Mouse (Mus musculus) liver, postnatal 0 days (tissue): ENCODE results near the gene Fbxw4. TPM values are rescaled to one million over a fixed set of nuclear protein-coding genes. Genes with fewer than 3 reads are reported as not detected.

Experiments
- ATAC-seq: fragments of 200-750 bp; cut with Nextera tagmentation; 2 replicates; pipeline ENCODE4 v1.8.0; 2017; ENCODE audit warnings: mild to moderate bottlenecking, moderate library complexity
- DNase-seq: peaks from one replicate; pipeline ENCODE4 v3.0.0-alpha.2; 2016
- H3K27ac ChIP-seq: fragments of 300-500 bp; sonication (generic); 2 replicates; pipeline ENCODE4 v1.5.1; 2014; ENCODE audit warnings: antibody characterized with exemption, moderate library complexity, mild to moderate bottlenecking, low read depth
- H3K27me3 ChIP-seq: fragments of 300-500 bp; sonication (generic); 2 replicates; pipeline ENCODE4 v1.6.1; 2014; ENCODE audit warnings: low read length, control low read depth, mixed read lengths; ENCODE audit not compliant: insufficient read depth
- H3K36me3 ChIP-seq: fragments of 300-500 bp; sonication (generic); replicated peaks from 2 replicates; pipeline ENCODE4 v1.6.1; 2014; ENCODE audit warnings: mild to moderate bottlenecking, control low read depth, low read length, moderate library complexity, mixed read lengths; ENCODE audit not compliant: insufficient read depth
- H3K4me1 ChIP-seq: fragments of 300-500 bp; sonication (generic); 2 replicates; pipeline ENCODE4 v1.6.1; 2014; ENCODE audit warnings: antibody characterized with exemption, mild to moderate bottlenecking, control low read depth; ENCODE audit not compliant: insufficient read depth
- H3K4me2 ChIP-seq: fragments of 300-500 bp; sonication (generic); 2 replicates; pipeline ENCODE4 v1.6.1; 2014; ENCODE audit warnings: low read depth, mild to moderate bottlenecking, low read length, moderate library complexity, mixed read lengths
- H3K4me3 ChIP-seq: fragments of 300-500 bp; sonication (generic); 2 replicates; pipeline ENCODE4 v1.5.1; 2014; ENCODE audit warnings: low read depth, low read length
- H3K9ac ChIP-seq: fragments of 300-500 bp; sonication (generic); replicated peaks from 2 replicates; pipeline ENCODE4 v1.6.1; 2014; ENCODE audit warnings: mild to moderate bottlenecking, moderate library complexity
- H3K9me3 ChIP-seq: fragments of 300-500 bp; sonication (generic); 2 replicates; pipeline ENCODE4 v1.6.1; 2016; ENCODE audit warnings: mild to moderate bottlenecking, control low read depth, low read length, mixed read lengths
- CTCF ChIP-seq: sonication (generic); IDR thresholded peaks from 2 replicates; pipeline ENCODE4 v1.5.1; 2016; ENCODE audit warnings: antibody characterized with exemption, low read depth
- EP300 ChIP-seq: IDR thresholded peaks from 2 replicates; pipeline ENCODE4 v1.6.1; 2016; ENCODE audit warnings: antibody characterized with exemption, low read depth, mild to moderate bottlenecking
- WGBS: fragments of 180-500 bp; shearing (Covaris S2); extraction: QIAGEN DNeasy Blood & Tissue Kit; methylation state at CpG from one replicate; pipeline ENCODE4 v1.1.7; 2014; ENCODE audit not compliant: insufficient replicate concordance; 5-methylcytosine and 5-hydroxymethylcytosine counted together
- polyA plus RNA-seq: library from polyadenylated mRNA; unstranded; fragments of >200 nt; fragmentation: Nextera tagmentation; extraction: Ambion mirVana; gene quantifications from 2 replicates; pipeline ENCODE4 v1.2.1, GENCODE M21; 2015

The Fbxw4 gene
- polyA plus RNA-seq, 1 experiment from 2014 or later = 2.2 TPM

- H3K4me2 ChIP-seq = no peak overlapping the region
- 56% methylated on average over 1 of the region's 1 CpGs for WGBS
- peaks cover 13% of the 10 kb centered on the region for H3K27me3 ChIP-seq
- peaks cover 12% of the 10 kb centered on the region for H3K4me1 ChIP-seq
- H3K36me3 ChIP-seq = no peaks in the 10 kb centered on the region
- no peak overlapping the region for H3K9ac ChIP-seq
- no peak overlapping the region for H3K27ac ChIP-seq
- DNase-seq (peak; percentile 70), ATAC-seq (0 out of 2 replicates have a peak, but pooled peaks have one; percentile 46)
- H3K4me3 ChIP-seq = no peak overlapping the region
- TF ChIP-seq CTCF = peak; percentile 84
- TF ChIP-seq EP300 = no peak
- H3K9me3 ChIP-seq = no peaks in the 10 kb centered on the region
These were observed 122.6 kb downstream of the Fbxw4 start for GRCm38 (mm10) chr19:45537505-45537904.

DNA sequence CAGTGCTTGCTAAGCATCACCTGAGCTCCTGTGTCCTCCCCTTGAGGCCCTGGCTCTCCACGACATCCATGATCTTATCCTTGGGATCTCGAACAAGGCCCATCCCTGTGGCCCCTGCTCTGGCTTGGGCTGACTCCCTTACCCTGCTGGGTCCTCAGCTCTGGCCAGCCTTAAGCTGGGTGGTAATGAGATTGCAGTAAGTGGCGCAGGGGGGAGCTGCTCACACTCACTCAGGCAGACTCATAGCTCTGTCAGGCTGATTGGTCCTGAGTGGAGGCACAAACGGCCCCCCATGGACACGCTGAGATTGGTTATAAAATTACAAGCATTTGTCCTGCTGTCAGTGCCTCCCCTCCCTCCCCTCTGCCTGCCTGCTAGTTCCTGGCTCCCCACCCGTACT, 124.2 kb downstream of the Fbxw4 start:
- no peak overlapping the region for H3K4me3 ChIP-seq
- no peak for TF ChIP-seq EP300
- peaks cover 3% of the 10 kb centered on the region; the same call in 1 of the 2 replicates for H3K27me3 ChIP-seq
- H3K4me2 ChIP-seq = no peak overlapping the region
- no peak overlapping the region for H3K9ac ChIP-seq
- DNase-seq (no peak), ATAC-seq (no peak)
- H3K9me3 ChIP-seq = no peaks in the 10 kb centered on the region
- H3K4me1 ChIP-seq = peaks cover 5% of the 10 kb centered on the region; the same call in 1 of the 2 replicates
- WGBS = 56% methylated on average over 6 of the region's 6 CpGs
- no peak overlapping the region for H3K27ac ChIP-seq
- no peaks in the 10 kb centered on the region for H3K36me3 ChIP-seq

GRCm38 (mm10) chr19:45535214-45535735, 124.8 kb downstream of the Fbxw4 start:
- H3K36me3 ChIP-seq = no peaks in the 10 kb centered on the region
- H3K4me1 ChIP-seq = peaks cover 5% of the 10 kb centered on the region; the same call in 1 of the 2 replicates
- no peak overlapping the region for H3K9ac ChIP-seq
- ATAC-seq = no peak
- H3K4me2 ChIP-seq = no peak overlapping the region
- 75% methylated on average over 8 of the region's 8 CpGs for WGBS
- no peak overlapping the region for H3K27ac ChIP-seq
- DNase-seq = no peak
- no peaks in the 10 kb centered on the region; the same call in 1 of the 2 replicates for H3K27me3 ChIP-seq
- TF ChIP-seq EP300 = no peak
- TF ChIP-seq CTCF = no peak
- no peak overlapping the region for H3K4me3 ChIP-seq
- no peaks in the 10 kb centered on the region for H3K9me3 ChIP-seq

DNA sequence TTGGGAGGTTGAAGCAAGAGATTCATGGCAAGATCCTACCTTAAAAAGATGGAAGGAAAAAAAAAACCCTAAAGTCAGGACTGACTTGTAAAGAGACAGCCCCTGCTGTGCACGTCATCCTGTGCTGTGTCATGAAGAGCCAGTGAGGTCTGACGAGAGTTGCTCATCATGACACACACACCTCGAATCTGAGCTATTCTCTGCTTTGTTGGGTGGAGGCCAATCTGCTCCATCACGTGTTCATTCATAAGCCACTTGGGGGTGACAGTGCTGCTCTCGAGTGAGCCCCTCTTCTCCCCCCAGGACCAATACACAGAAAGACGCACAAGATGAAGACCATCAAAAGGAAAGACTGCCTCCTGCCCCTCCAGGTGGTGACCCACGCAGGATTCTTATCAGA, 126.5 kb downstream of the Fbxw4 start:
- DNase-seq (no peak), ATAC-seq (no peak)
- TF ChIP-seq CTCF (no peak), EP300 (no peak)
- no peaks in the 10 kb centered on the region; the same call in 1 of the 2 replicates for H3K4me1 ChIP-seq
- H3K4me3 ChIP-seq = no peak overlapping the region
- no peaks in the 10 kb centered on the region for H3K27me3 ChIP-seq
- H3K27ac ChIP-seq = no peak overlapping the region
- no peak overlapping the region for H3K9ac ChIP-seq
- no peak overlapping the region for H3K4me2 ChIP-seq
- H3K36me3 ChIP-seq = peaks cover 5% of the 10 kb centered on the region
- no peaks in the 10 kb centered on the region for H3K9me3 ChIP-seq
- 56% methylated on average over 7 of the region's 7 CpGs for WGBS

GRCm38 (mm10) chr19:45531554-45531953, 128.6 kb downstream of the Fbxw4 start:
- TF ChIP-seq CTCF = no peak
- no peak for TF ChIP-seq EP300
- Histone ChIP-seq H3K4me2 (no peak overlapping the region), H3K27me3 (no peaks in the 10 kb centered on the region), H3K9me3 (no peaks in the 10 kb centered on the region), H3K9ac (no peak overlapping the region), H3K4me1 (peaks cover 3% of the 10 kb centered on the region), H3K27ac (no peak overlapping the region), H3K4me3 (no peak overlapping the region), H3K36me3 (peaks cover 25% of the 10 kb centered on the region)
- ATAC-seq = no peak
- no peak for DNase-seq
- WGBS = 82% methylated on average over 6 of the region's 6 CpGs

- TF ChIP-seq EP300 = no peak
- no peak for TF ChIP-seq CTCF
- Histone ChIP-seq H3K27me3 (no peaks in the 10 kb centered on the region), H3K9me3 (no peaks in the 10 kb centered on the region), H3K4me1 (peaks cover 3% of the 10 kb centered on the region), H3K4me3 (no peak overlapping the region), H3K36me3 (peaks cover 25% of the 10 kb centered on the region), H3K27ac (peak overlapping the region; percentile 0), H3K9ac (no peak overlapping the region), H3K4me2 (no peak overlapping the region)
- ATAC-seq (0 out of 2 replicates have a peak, but pooled peaks have one; percentile 20), DNase-seq (no peak)
- 40% methylated on average over 15 of the region's 15 CpGs for WGBS
These were observed 129.7 kb downstream of the Fbxw4 start for GRCm38 (mm10) chr19:45530200-45530995.
